In the genomic region with DNA sequence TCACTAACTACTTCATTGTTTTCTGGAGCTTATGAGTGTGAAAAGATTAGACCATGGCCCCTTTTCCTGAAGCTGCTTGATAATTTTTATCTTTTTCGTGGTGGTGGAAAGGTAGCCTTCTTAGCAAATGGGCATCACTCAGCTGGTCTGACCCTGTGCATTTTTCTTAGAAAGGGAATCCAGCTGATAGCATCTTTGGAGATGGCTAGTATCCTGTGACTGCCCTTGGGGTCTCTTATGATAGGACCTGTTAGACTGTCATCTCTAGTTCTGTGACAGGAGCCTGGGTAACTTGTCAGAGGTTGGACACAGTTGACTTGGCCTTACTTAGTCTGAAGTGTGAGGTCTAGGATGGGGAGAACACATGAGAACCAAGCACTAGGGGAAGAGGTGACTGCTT, we compare ENCODE assay signal across 29 mouse cellular contexts. TPM values are rescaled to one million over a fixed set of nuclear protein-coding genes. Genes with fewer than 3 reads are reported as not detected.
"Had no signal": no experiment of that assay in that cellular context is flagged by ENCODE, and none has a peak within 500 bp of the region (broad histone marks: within the 10 kb centered on the region; RNA-seq: fewer than 3 reads in every experiment).

No protein-coding gene starts in this region.

- H3K27me3 ChIP-seq: heart, embryonic 13.5 days; heart, embryonic 15.5 days; hindbrain, embryonic 13.5 days; hindbrain, embryonic 15.5 days; kidney, embryonic 15.5 days; limb, embryonic 13.5 days; limb, embryonic 15.5 days; liver, embryonic 15.5 days had no signal

- H3K9ac ChIP-seq: heart, embryonic 13.5 days; heart, embryonic 15.5 days; hindbrain, embryonic 13.5 days; hindbrain, embryonic 15.5 days; kidney, embryonic 15.5 days; limb, embryonic 13.5 days; limb, embryonic 15.5 days; liver, embryonic 15.5 days had no signal

- DNase-seq: heart, adult 18-20 months; heart, postnatal 14 days; heart, postnatal 36 days; kidney, adult 11 months; kidney, adult 2 months; kidney, adult 9 months; kidney, postnatal 14 days; kidney, postnatal 36 days; layer of hippocampus, adult 9-11 months; layer of hippocampus, postnatal 36 days; left cerebral cortex, postnatal 4 days; lung, adult 18-20 months had no signal

- H3K4me2 ChIP-seq: heart, embryonic 11.5 days; heart, embryonic 13.5 days; heart, embryonic 15.5 days; hindbrain, embryonic 13.5 days; hindbrain, embryonic 15.5 days; kidney, embryonic 15.5 days; limb, embryonic 13.5 days; limb, embryonic 15.5 days; liver, embryonic 15.5 days had no signal

- H3K9me3 ChIP-seq: heart, embryonic 13.5 days; heart, embryonic 15.5 days; hindbrain, embryonic 13.5 days; hindbrain, embryonic 15.5 days; kidney, embryonic 15.5 days; limb, embryonic 13.5 days; limb, embryonic 15.5 days; liver, embryonic 15.5 days had no signal

- H3K4me1 ChIP-seq: heart, embryonic 15.5 days; hindbrain, embryonic 13.5 days; hindbrain, embryonic 15.5 days; kidney, embryonic 15.5 days; limb, embryonic 13.5 days; limb, embryonic 15.5 days had no signal

- ATAC-seq: hindbrain, postnatal 0 days; intestine, embryonic 16.5 days had no signal

- H3K27ac ChIP-seq: heart, embryonic 13.5 days; heart, embryonic 15.5 days; hindbrain, embryonic 13.5 days; hindbrain, embryonic 15.5 days; hindbrain, postnatal 0 days; kidney, embryonic 15.5 days; kidney, postnatal 0 days; limb, embryonic 13.5 days; limb, embryonic 15.5 days; liver, embryonic 15.5 days had no signal

- H3K4me3 ChIP-seq: heart, embryonic 13.5 days; heart, embryonic 15.5 days; hindbrain, embryonic 13.5 days; hindbrain, embryonic 15.5 days; kidney, embryonic 15.5 days; limb, embryonic 13.5 days; limb, embryonic 15.5 days; liver, embryonic 15.5 days had no signal

RNA-seq across cellular contexts. Expression of a gene that starts 12.5 kb away (rescaled TPM):
- total RNA-seq: heart, adult 8-10 months; hematopoietic stem cell, adult 5-6 weeks; hindbrain, postnatal 0 days; left cerebral cortex, postnatal 10 days had no signal
- polyA plus RNA-seq: hindbrain, embryonic 13.5 days; hindbrain, postnatal 0 days; kidney, adult 2 months; large intestine, adult 2 months; limb, embryonic 11.5 days; limb, embryonic 15.5 days had no signal
